8 mouse cellular contexts compared by ENCODE assay signal in the genomic region with DNA sequence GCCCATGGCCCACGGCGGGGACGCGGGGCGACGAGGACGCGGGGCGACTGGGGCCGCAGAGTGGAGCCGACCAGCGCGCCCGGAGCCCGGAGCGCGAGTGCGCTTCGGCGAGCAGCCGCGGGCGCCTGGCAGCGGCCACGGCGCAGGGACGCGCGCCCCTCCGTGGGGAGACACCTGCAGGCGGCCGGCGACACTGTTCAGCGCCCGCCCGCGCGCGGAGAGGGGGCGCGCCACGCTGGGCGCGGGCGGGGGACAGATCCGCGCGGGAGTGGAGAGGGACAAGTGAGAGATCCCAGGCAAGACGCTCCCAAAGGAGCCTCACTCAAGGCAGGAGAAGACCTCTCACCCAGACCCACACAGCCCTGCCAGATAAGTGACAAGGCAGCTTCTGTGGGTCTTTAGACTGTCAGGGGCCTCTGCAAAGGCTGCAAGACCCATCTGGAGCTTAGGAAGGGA. TPM values are rescaled to one million over a fixed set of nuclear protein-coding genes. Genes with fewer than 3 reads are reported as not detected.
DNase-seq lines count a peak whose midpoint lies in the region; ATAC-seq and TF ChIP-seq lines count a peak whose summit lies in the region.

A gene (minus strand): TSS at position 126 of the 456 bp plus-strand sequence.

- no peaks in the 10 kb centered on the region for H3K9me3 ChIP-seq in midbrain, postnatal 0 days (ENCODE audit: low read length)

- no peaks in the 10 kb centered on the region for H3K4me1 ChIP-seq in liver, adult 2 months (ENCODE audit: control insufficient read depth, insufficient read depth, low read length)
- H3K4me1 ChIP-seq in bone marrow macrophage, adult 2 months (ENCODE audit: control insufficient read depth, insufficient read depth, low read length), result peaks cover 16% of the 10 kb centered on the region
- peaks cover 4% of the 10 kb centered on the region; the same call in 1 of the 2 replicates for H3K4me1 ChIP-seq in midbrain, postnatal 0 days (ENCODE audit: insufficient read depth, low read length)

- H3K79me2 ChIP-seq in liver, adult 2 months (ENCODE audit: control insufficient read depth, insufficient read depth, low read length), result no peaks in the 10 kb centered on the region

- no peak for DNase-seq in liver, adult 2 months (ENCODE audit: extremely low read depth, low read depth, low spot score)
- no peak for DNase-seq in liver
- peak; percentile 53 to 61 for DNase-seq in frontal cortex, postnatal 36 days (ENCODE audit: low spot score in 2 of 2)
- DNase-seq in layer of hippocampus, postnatal 36 days, result peak; percentile 26 to 35
- peak; percentile 60 for DNase-seq in midbrain, postnatal 0 days (ENCODE audit: low spot score)
- DNase-seq in spleen, postnatal 36 days (ENCODE audit: low spot score in 2 of 2), result no peak
- no peak for DNase-seq in thymus, postnatal 10 days (ENCODE audit: low spot score in 2 of 2)

- no peak within 1 kb of the TSS; the same call in 1 of the 2 replicates for H3K9ac ChIP-seq in liver, adult 2 months (ENCODE audit: low read depth, low read length)
- peak within 1 kb of the TSS; percentile 62 for H3K9ac ChIP-seq in midbrain, postnatal 0 days (replicated peaks; ENCODE audit: low read length, poor library complexity, severe bottlenecking)

- peak within 1 kb of the TSS; percentile 46; the same call in 1 of the 2 replicates for H3K4me3 ChIP-seq in liver, adult 2 months (ENCODE audit: insufficient read depth, low read depth, low read length)
- peak within 1 kb of the TSS; percentile 43 for H3K4me3 ChIP-seq in bone marrow macrophage, adult 2 months (ENCODE audit: insufficient read depth, low read length)
- peak within 1 kb of the TSS; percentile 70 for H3K4me3 ChIP-seq in midbrain, postnatal 0 days (ENCODE audit: low read depth, low read length)

- H3K27ac ChIP-seq in liver, adult 2 months (replicated peaks; ENCODE audit: insufficient read depth, low read depth, low read length), result no peak within 1 kb of the TSS
- no peak within 1 kb of the TSS for H3K27ac ChIP-seq in bone marrow macrophage, adult 2 months (ENCODE audit: insufficient read depth, low read depth, low read length)
- H3K27ac ChIP-seq in midbrain, postnatal 0 days (ENCODE audit: low read depth, low read length), result peak within 1 kb of the TSS; percentile 38; the same call in 1 of the 2 replicates

- WGBS in liver, adult 2 months, result 1% methylated on average over 49 of the region's 49 CpGs
- 1% methylated on average over 31 of the region's 49 CpGs for WGBS in midbrain, postnatal 0 days

- TF ChIP-seq POLR2A in liver, adult 2 months (IDR thresholded peaks at IDR 0.05; ENCODE audit: extremely low read depth, insufficient read depth, low read length), result no peak
- no peak for TF ChIP-seq POLR2A in bone marrow macrophage, adult 2 months (IDR thresholded peaks at IDR 0.05; ENCODE audit: borderline replicate concordance, low read depth, low read length)

- peak within 1 kb of the TSS; percentile 99 for H3K4me2 ChIP-seq in midbrain, postnatal 0 days (ENCODE audit: low read depth, low read length, poor library complexity, severe bottlenecking)

- H3K36me3 ChIP-seq in liver, adult 2 months (ENCODE audit: control insufficient read depth, insufficient read depth, low read length), result no peaks in the 10 kb centered on the region
- no peaks in the 10 kb centered on the region for H3K36me3 ChIP-seq in midbrain, postnatal 0 days (ENCODE audit: insufficient read depth, low read length)

- H3K27me3 ChIP-seq in liver, adult 2 months (ENCODE audit: control insufficient read depth, insufficient read depth, low read length), result peaks cover 12% of the 10 kb centered on the region
- H3K27me3 ChIP-seq in midbrain, postnatal 0 days (ENCODE audit: insufficient read depth, low read length), result peaks cover 4% of the 10 kb centered on the region; the same call in 1 of the 2 replicates

- peak; percentile 71; the same call in 1 of the 2 replicates for ATAC-seq in midbrain, postnatal 0 days (ENCODE audit: low FRiP score)

- TF ChIP-seq CTCF in liver, adult 2 months (IDR thresholded peaks at IDR 0.05; ENCODE audit: low read depth, low read length), result no peak
- TF ChIP-seq CTCF in bone marrow macrophage, adult 2 months (IDR thresholded peaks at IDR 0.05; ENCODE audit: low read depth, low read length), result no peak
- peak; percentile 57 for TF ChIP-seq CTCF in midbrain, postnatal 0 days (IDR thresholded peaks at IDR 0.05)

RNA-seq across cellular contexts. Expression of the gene that starts here (rescaled TPM):
- 0.20 TPM in 1 of 2 replicates, not detected in the other for total RNA-seq in liver, adult 2 months (2014; rRNA removed)
- polyA plus RNA-seq in liver, adult 2 months (2012; rRNA removed), result 0.24 and 0.31 TPM in 2 replicates
- polyA plus RNA-seq in bone marrow macrophage, adult 2 months (2012; ENCODE audit: insufficient read depth, insufficient read length, missing spikeins), result not detected in 2 replicates
- 10 to 100 TPM; 12.6 to 12.7 TPM for total RNA-seq in layer of hippocampus, postnatal 36 days (2021)
- 38.3 and 42.7 TPM in 2 replicates for total RNA-seq in midbrain, postnatal 0 days (2014; rRNA removed)
- polyA plus RNA-seq in midbrain, postnatal 0 days (2015; fragmentation: Nextera tagmentation; extraction: Ambion mirVana), result 17.8 and 19.3 TPM in 2 replicates

Comparison
In these comparisons a context has a peak if more than half of its experiments do, and no peak if none do; other contexts are left out.
1. RNA of the gene that starts here (total RNA-seq): 38.3 to 42.7 TPM in midbrain, postnatal 0 days and 12.6 to 12.7 TPM in layer of hippocampus, postnatal 36 days; 0.20 TPM in liver, adult 2 months; every median in the first group is over 10 times any median in the second.
2. RNA of the gene that starts here (polyA plus RNA-seq): 17.8 to 19.3 TPM in midbrain, postnatal 0 days; 0.24 to 0.31 TPM in liver, adult 2 months and not detected in bone marrow macrophage, adult 2 months; every median in the first group is over 10 times any median in the second.
3. DNase-seq: peak in frontal cortex, postnatal 36 days (2 of 2), layer of hippocampus, postnatal 36 days (2 of 2) and midbrain, postnatal 0 days (single experiment); none in liver, adult 2 months (single experiment), liver (single experiment), spleen, postnatal 36 days (0 of 2) and thymus, postnatal 10 days (0 of 2).
4. Peak in every context shown above with its lines, with median percentiles within 50 percentile points of each other: H3K4me3 ChIP-seq.